Mouse (Mus musculus) CD8-positive naive resting alpha-beta T cell, adult 2 months (primary cell): ENCODE results near the gene Atxn1.

Experiments
- DNase-seq, 2 experiments: peaks; one replicate each; pipeline ENCODE4 v3.0.0; 2022; ENCODE audit warnings: low read depth in 2 of 2, low spot score in 2 of 2

The Atxn1 gene

DNA sequence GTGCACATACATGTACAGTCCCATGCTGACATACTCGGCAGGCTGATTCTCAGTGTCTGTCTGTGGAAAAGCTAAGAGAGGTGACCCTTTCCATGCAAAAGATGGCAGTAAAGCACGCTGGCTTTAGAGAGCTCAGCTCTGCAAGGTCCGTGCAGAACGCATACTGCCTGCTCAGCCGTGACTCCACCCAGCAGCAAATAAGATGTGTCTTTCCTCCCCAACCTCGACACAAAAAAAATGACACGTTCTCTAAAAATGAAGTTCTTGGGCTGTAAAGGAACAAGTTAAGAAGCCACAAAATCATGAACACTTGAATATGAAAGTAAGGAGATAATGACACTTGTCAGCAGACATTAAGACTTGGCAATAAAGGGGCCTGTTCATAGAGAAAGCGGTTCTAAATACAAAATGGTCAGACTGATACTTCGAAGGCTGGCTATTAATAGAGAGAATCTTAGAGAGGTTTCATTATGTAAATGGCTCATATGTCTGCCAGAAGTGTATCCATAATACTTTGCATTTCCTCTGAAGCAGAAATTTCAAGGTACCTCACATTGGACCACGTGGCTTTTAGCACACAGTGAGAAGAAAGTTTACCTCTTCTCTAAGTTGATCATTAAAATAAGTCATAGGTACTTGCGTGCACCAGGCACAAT, 132.0 kb downstream of the Atxn1 start:
- DNase-seq = no peak

DNA sequence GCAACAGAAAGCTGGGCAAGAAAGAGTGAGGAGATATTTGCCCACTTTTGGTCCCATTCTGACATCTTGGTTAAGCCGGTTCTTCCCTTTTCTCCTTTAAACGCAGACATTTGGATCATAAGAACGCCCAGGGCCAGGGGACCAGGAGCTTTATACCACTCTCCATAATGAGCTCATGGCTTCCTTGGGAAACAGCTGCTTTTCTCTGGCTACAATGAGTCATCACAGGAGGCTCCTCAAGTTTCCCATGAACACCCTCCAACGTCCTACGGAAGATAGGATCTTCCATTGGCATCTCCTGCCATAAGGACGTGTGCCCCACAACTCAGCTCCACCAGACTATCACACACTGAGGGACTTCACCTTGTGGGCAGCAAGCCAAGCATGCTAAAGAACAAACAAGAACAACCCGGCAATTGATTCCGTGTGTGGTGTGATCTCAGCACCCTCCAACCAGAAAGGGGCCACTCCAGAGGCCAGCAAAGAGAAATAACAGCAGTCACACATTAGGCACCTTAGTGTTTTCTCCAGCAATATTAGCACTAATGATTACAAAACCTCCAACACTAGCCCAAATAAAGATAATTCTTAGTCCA, 135.4 kb downstream of the Atxn1 start:
- DNase-seq = no peak

DNA sequence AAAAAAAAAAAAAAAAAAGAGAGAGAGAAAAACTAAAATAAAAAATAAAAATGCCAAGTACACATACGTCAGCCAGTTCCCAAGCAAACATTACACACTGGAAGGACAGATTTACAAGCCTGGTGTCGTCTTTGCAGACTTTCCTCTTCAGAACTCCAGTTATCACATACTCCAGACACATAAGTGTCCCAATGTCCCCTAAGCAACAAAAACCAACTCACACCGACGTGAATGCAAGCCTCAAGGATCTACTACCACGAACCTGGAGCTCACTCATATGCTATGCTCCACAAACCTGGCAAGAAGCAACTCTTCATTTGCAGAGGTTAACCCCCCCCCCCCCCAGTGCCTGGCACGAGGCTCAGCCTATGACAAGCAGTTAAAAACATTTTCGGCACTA, 136.8 kb downstream of the Atxn1 start:
- no peak for DNase-seq

DNA sequence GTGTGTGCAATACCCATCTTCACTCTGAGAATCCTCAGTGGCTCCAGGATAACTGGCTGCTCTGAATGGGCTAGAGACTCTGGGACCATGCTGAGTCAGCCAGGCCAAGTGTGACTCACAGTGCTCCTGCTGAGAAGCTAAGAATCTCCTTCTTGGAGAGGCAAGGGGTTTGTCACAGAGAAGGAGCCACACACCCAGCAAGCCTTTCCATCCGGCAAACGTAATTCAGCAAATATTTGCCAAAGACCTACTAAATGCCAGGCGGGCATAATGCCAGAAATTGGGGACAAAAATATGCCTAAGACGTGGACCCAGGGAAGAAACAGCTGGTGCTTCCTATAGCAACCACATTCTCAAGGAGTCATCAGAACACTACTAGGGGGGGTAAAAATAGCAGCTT, 137.2 kb downstream of the Atxn1 start:
- DNase-seq = no peak

DNA sequence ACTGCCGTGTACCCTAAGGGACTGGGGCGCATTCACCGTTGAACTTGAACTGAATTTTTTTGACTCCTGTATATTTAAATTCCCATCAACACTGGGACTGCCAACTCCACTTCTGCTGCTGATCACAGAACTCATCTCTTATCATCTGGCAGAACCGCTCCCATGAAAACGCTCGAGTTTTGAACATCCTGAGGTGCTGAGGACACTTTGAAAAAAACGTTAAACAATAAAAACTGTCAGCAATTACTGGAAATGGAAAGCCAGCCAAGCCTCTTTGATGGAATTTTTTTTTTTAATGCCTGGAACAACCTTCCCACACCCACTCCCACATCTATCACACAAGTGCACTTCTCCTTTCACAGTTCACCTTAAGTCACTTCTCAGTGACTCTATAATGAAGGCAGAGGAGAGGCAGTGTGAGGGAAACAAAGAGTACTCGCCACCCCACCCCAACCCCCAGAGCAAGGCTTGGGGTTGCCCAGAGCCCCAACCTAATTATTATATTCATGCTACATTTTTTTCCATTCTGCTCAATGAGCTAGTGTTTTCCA, 137.7 kb downstream of the Atxn1 start:
- DNase-seq = no peak

DNA sequence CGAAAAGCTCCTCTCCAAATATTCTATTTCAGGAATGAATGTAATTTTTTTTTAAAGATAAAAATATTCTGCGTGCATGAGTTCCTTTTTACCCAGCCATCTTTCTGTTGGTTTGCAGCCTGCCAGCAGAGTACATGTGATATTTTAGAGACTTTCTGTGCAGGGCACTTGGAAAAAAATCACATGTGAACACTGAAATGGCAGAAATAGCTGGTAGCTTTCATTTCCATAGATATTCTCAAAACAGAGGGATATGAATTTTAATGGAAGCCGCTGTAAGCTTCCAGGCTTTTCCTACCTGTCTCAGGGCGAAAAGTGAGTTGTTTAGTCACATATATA, 142.3 kb downstream of the Atxn1 start:
- no peak for DNase-seq

DNA sequence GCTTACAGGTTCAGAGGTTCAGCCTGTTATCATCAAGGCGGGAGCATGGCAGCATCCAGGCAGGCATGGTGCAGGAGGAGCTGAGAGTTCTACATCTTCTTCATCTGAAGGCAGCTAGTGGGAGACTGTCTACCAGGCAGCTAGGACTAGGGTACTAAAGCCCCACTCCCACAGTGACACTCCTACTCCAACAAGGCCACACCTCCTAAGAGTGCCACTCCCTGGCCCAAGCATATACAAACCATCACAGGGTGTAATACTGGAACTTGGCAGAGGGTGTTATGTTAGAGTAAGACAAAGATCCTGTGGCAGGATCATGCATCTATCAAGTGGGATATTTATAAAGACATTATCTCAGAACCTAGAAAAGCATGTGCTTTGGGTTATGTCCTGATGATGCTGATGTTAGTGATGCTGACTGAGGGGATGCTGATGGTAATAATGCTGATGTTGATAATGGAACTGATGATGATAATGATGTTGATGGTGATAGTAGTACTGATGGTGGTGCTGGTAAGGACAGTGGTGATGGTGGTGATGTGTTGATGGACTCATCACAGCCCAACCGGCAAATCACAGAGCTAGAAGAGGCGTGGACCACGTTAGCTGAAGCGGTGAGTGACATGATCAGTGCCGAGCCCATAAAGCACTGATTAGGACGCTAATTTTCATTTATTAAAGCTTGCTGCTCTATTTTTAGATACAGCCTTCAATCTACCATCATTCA, 142.9 kb downstream of the Atxn1 start:
- no peak for DNase-seq

DNA sequence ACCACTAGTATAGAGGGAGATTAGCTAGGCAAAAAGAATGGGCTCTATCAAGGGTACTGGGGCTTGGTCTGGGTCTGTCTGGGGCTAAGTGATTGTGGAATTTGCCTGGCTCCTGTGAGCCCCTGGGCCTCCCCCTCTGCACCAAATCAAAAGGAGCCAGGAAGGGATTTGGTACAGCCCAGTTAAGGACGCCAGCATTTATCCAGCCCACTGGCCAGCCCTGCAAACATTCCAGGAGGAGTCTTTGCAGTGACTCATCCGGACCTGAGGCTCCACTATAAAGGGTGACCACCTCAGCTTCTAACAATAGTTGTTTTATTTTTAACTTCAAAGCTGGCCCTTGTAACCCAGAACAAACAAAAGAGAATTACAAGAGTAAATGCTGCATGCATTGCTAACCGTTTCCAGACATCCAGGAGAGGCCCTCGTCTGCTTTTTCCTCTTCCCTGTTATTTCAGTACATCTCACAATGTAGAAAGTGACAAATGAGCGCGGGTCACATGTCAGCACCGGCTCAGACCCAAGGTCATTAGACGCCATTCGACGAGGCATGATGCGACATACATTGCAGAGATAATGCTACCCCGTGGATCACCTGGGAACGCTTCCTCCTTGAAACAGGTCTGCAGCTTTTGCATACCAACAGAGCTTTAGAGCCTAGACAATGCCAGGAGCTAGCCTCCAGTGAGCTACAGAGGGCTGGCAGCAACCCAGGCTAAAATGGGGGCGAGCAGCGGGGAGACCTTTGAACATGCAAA, 144.2 kb downstream of the Atxn1 start:
- no peak for DNase-seq

DNA sequence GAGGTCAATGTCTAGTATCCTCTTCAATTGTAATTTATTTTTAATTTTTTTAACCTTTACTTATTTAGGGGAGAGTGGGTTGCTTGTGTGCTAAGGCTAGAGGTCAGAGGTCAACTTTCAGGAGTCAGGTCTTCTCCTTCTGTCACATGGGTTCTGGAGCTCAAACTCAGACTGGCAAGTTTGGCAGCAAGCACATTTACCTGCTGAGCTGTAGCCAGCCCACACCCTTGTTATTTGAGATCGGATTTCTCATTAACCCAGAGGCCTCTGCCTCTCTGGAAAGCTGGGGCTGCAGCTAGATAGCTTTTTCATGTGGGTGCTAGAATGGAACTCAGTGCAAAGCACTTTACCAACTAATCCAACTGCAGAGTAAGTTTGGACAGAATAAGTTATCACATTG, 148.1 kb downstream of the Atxn1 start:
- no peak for DNase-seq

DNA sequence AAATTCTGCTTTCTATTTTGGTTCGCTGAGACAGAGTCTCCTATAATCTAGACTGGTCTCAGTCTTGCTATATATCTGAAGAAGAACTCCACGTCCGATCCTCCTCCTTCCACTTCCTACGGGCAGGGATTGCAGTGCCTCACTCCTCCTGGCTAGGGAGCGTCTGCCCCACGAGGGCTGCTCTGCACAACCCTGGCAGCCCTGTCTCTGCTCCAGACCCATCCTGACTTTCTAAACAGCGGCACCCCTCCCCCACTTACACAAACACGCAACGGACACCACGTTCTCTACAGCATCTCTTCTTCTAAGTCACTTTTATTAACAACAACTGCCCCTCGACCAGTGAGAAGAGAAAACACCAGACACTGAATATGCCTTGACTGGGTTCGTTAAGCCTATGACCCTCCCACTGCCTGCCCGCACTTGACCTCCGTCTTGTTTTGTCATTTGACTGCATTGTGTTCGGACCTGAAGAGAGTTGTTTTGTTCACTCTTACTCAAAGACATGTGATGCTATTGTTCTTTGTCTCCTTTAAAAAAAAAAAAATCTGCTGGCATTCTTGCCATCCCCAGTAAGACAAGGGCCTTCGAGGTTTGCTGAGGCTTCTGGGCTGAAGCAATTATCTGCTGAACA, 154.9 kb downstream of the Atxn1 start:
- no peak for DNase-seq

DNA sequence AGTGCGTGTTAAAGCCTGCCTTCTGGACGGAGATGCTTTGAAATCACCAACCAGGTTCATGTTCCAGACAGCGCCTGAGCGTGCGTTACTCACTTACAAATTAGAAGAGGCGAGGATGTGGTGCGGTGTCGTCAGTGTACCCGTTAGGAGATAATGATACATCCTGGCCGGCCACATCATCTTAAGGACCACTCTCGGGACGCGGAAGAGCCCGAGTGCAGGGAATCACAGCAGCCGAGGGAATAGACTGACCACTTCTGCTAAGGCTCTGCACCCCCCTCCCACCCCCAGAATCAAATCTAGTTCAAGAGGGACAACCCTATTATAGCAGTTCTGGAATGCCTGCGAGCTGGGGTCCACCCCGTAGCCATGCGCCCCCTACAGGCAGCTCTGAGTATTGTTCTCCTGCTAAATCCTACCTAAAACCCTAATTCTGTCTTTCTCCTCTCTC, 157.2 kb downstream of the Atxn1 start:
- DNase-seq = peak; percentile 14 to 24

DNA sequence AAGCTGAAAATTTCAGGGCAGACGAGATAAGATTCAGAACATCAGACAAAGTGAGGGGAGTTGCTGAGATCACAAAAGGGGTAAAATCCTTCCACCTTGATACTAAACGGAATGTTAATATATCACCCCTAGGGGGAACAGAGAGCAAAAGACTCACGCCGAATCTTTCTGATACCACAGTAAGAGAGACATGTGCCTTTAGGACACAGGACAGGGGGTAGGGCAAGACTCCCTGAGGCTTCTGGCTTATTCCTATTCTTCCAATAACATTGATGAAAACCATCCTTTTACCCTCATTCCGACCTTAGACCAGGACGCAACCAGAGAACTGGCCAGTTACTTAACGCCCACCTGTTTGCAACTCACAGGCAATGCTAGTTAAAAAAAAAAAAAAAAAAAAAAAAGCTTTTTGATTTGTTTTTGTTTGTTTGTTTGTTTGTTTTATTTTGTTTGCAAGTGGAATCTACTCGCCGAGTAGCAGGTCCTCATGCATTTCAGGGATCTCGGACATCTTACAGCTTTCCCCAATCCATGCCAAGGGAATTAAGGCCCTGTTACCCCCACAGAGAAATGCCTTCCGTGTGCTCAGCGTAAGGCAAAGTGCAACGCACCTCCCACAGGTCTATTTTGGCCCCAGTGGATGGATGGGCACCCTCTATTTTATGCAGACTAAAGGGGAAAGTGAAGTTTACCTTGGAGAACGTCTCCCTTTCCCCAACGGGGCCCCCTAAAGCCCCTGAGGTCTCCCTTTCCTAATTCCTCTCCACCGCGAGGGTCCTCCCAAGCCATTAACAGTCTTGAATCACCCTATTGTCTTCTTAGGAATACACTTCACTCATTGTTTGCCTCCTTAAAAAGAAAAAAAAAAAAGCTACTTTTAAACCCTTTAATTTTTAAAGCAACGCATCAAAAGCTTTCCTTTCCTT, 157.9 kb downstream of the Atxn1 start:
- DNase-seq = no peak

DNA sequence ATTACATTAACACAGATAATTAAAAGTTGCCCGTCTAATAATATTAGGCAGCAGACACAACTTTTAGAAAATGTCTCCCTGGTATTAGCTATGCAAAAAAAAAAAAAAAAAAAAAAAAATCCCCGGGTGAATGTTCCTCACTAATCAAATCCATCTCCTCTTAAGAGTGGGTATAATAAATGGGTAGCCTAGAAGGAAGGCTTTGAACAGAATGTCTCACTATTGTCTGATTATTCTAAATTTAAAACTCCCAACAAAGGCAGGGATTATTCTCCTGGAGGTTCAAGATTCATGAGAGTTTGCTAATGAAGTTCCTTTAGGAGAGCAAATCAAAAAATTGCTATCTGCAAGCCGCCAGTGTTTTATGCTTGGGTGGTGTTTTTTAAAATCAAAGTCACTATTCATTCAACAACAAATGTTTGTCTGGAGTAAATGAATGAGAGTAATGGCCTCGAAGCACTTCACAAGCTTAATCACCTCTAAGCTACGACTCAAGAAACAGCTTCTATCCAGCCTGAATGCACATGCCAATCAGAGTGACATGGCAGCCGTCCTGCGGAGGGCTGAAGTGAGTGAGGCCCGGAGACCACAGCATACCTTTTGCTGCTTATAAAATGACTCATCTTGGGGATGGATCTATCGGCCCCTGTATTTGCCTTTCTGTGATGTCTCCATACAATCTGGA, 158.8 kb downstream of the Atxn1 start:
- DNase-seq = no peak

DNA sequence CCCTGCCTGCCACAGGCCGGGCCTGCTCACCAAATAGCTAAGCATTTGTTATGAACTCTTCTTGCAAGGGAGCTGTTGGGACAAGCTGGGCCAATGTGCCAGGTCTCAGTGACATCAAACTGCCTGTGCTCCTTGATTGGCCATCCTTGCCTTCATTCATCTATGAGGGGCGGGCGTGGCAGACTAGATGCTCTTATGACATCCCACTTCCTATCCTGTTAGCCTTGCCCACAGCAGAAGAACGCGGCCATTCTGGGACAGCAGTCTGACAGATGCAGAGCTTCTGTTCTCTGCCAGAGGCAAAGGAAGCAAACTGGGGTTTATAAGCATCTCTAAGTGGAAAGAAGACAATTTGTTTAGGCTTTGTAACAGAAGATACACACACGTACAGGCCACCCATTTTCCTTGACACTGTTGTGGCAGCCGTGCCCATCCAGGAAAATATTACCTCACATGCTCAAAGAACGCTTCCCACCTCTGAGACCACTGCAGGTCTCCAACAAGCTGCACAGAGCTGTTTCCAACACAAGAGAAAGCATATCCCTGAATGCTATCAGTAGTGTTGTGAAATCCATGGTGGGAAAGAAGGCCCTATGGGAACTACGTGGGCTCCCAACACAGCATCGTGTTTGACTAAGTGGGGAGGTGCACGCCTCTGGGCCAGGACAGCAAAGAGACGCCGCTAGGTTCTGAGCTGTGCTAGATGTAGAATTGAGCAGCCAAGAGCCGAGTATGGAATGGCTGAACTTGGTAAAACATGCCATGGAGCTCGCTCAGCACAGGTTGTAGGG, 162.0 kb downstream of the Atxn1 start:
- no peak for DNase-seq

DNA sequence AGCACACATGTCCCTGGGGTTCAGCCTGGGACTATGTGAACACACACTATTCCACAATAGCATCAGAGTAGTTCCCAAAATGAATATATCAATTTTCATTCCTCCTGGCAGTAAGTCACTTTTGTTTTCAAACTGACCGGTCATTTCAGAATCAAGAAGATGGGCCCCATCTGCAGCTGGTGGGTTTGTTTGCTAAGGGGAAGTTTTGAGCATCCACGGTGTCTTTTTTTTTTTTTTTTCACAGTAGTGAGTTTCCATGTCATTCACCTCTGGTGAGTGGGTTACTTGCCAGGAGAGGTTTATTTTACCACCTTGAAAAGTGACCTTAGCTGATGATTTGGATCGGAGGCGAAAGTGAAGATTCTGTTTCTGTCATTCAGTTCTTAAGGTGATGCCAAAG, 166.6 kb downstream of the Atxn1 start:
- no peak for DNase-seq

DNA sequence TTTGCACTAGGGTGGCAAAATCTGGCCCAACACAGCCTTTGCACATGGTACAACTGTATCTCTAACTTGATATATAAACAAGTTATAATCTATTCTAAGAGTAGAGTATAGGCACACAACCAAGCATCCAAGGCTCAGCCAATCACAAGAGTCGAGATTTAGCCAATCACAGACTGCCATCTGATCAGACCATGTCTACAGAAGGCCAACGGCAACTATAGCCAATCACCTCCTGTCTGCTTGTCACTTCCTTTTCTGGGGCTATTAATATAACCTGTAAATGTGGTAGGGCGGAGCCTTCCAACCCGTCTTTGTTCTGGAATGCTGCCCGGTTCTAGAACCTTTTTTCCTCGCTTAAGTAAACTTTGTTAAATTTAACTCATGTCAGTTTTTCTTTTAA, 167.1 kb downstream of the Atxn1 start:
- DNase-seq = no peak

DNA sequence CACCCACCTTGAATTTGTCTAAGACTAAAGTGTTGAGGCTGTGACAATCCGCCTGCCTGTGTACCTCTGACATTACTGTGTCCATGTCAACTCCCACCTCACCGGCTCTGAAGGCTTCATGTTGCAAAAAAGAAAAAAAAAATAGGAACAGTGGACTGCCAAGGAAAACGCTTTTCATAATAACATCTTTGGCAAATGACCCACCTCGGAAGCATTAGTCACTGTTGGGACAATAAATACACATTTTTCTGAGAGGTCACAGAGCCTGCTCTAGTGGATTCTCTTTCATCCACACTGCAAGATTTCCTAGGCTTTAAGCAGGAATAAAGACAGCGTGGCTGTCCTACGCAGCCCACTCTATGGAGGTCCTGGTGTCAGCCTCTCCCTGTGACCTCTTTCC, 168.5 kb downstream of the Atxn1 start:
- DNase-seq = no peak

DNA sequence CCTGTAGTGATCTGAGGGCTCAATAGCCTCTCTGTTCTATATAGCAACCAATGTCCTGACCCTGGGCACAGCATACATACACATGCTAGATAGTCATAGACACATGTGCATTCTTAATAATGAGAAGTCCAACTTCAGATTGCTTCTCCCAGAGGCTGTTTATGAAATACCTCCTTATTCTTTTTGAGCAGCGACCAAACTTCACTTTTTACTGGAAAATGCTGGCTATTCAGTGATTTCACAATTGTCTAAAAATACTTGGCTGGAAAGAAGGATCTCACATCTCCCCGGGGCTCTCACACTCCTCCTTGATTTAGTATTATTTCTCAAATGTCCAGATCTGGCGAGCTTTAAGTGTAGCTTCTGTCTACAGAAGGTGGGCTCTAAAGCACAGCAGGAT, 171.0 kb downstream of the Atxn1 start:
- no peak for DNase-seq

DNA sequence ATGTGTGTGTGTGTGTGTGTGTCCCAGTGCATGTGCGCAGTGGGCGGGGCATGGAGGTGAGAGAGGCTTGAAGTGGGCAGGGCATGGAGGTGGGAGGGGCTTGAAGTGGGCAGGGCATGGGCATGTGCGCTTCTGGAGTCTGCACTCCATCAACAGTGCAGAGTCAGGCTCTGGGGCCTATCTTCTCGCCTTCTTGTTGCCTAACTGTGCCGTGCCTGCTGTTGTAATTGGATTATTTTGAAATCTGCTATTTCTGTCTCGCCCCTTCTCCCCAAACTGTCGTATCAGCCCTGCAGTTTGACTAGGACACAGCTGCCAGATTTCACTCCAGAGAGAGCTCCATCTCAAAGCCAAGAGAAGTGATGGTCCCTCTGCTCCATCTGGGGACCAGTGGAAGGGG, 178.4 kb downstream of the Atxn1 start:
- no peak for DNase-seq
